Mouse (Mus musculus) heart, postnatal 0 days (tissue): Measurements from ENCODE around the gene Coro1c. TPM values are rescaled to one million over a fixed set of nuclear protein-coding genes. Genes with fewer than 3 reads are reported as not detected.
A peak's percentile ranks its signal among the peaks of the same experiment; 100 is the strongest.

Source experiments
- ATAC-seq: fragments of 200-750 bp; cut with Nextera tagmentation; 2 replicates; pipeline ENCODE4 v1.8.0; 2017; ENCODE audit warnings: low read depth, moderate number of reproducible peaks, moderate library complexity; ENCODE audit not compliant: insufficient read depth
- DNase-seq: peaks from one replicate; pipeline ENCODE4 v3.0.0-alpha.2; 2016; ENCODE audit warnings: low spot score
- H3K27ac ChIP-seq: fragments of 300-500 bp; sonication (generic); 2 replicates; pipeline ENCODE4 v1.5.1; 2014; ENCODE audit warnings: low read depth, mild to moderate bottlenecking
- H3K27me3 ChIP-seq: fragments of 300-500 bp; sonication (generic); 2 replicates; pipeline ENCODE4 v1.6.1; 2014; ENCODE audit warnings: low read length, mixed read lengths; ENCODE audit not compliant: control insufficient read depth, insufficient read depth
- H3K36me3 ChIP-seq: fragments of 300-500 bp; sonication (generic); replicated peaks from 2 replicates; pipeline ENCODE4 v1.6.1; 2014; ENCODE audit warnings: low read length, mixed read lengths; ENCODE audit not compliant: control insufficient read depth, insufficient read depth
- H3K4me1 ChIP-seq: fragments of 300-500 bp; sonication (generic); 2 replicates; pipeline ENCODE4 v1.6.1; 2014; ENCODE audit warnings: antibody characterized with exemption; ENCODE audit not compliant: control insufficient read depth, insufficient read depth
- H3K4me2 ChIP-seq: fragments of 300-500 bp; sonication (generic); 2 replicates; pipeline ENCODE4 v1.6.1; 2014; ENCODE audit warnings: low read depth, mild to moderate bottlenecking, low read length, moderate library complexity
- H3K4me3 ChIP-seq: fragments of 300-500 bp; sonication (generic); 2 replicates; pipeline ENCODE4 v1.5.1; 2014; ENCODE audit warnings: low read depth, low read length
- H3K9ac ChIP-seq: fragments of 300-500 bp; sonication (generic); replicated peaks from 2 replicates; pipeline ENCODE4 v1.6.1; 2014; ENCODE audit warnings: low read depth, low read length, mixed read lengths
- H3K9me3 ChIP-seq: fragments of 300-500 bp; sonication (generic); replicated peaks from 2 replicates; pipeline ENCODE4 v1.6.1; 2016; ENCODE audit warnings: low read length; ENCODE audit not compliant: control insufficient read depth
- CTCF ChIP-seq: IDR thresholded peaks from 2 replicates; pipeline ENCODE4 v1.5.1; 2016; ENCODE audit warnings: antibody characterized with exemption, control low read depth, low read depth
- EP300 ChIP-seq: IDR thresholded peaks from 2 replicates; pipeline ENCODE4 v1.6.1; 2016; ENCODE audit warnings: antibody characterized with exemption, low read depth
- WGBS: fragments of 180-500 bp; shearing (Covaris S2); extraction: QIAGEN DNeasy Blood & Tissue Kit; methylation state at CpG from one replicate; pipeline ENCODE4 v1.1.7; 2014; 5-methylcytosine and 5-hydroxymethylcytosine counted together
- polyA plus RNA-seq: library from polyadenylated mRNA; unstranded; fragments of >200 nt; fragmentation: Nextera tagmentation; extraction: Ambion mirVana; gene quantifications from 2 replicates; pipeline ENCODE4 v1.2.1, GENCODE M21; 2015
- total RNA-seq: library from RNA; depleted of rRNA; stranded (reverse); fragments of >200 nt; gene quantifications from 2 replicates; pipeline ENCODE4 v1.2.3, GENCODE M21; 2014; ENCODE audit warnings: low replicate concordance

Gene Coro1c
- total and polyA plus RNA-seq, 2 experiments from 2014 or later, result 46.6 to 78.2 TPM

- no peak overlapping the region for H3K27ac ChIP-seq
- H3K36me3 ChIP-seq, result no peaks in the 10 kb centered on the region
- H3K4me1 ChIP-seq, result peaks cover 13% of the 10 kb centered on the region
- H3K9me3 ChIP-seq, result no peaks in the 10 kb centered on the region
- ATAC-seq (no peak), DNase-seq (no peak)
- WGBS, result 69% methylated on average over 4 of the region's 4 CpGs
- peak; percentile 37 for TF ChIP-seq CTCF
- no peak for TF ChIP-seq EP300
- no peak overlapping the region for H3K4me2 ChIP-seq
- H3K27me3 ChIP-seq, result no peaks in the 10 kb centered on the region
- no peak overlapping the region for H3K4me3 ChIP-seq
- no peak overlapping the region for H3K9ac ChIP-seq
Measured at GRCm38 (mm10) chr5:113933480-113933879, 24.9 kb upstream of the Coro1c start.

GRCm38 (mm10) chr5:113932310-113932709 is 23.8 kb upstream of the Coro1c start:
- 0 out of 2 replicates have a peak, but pooled peaks cover 2% of the 10 kb centered on the region for H3K4me1 ChIP-seq
- ATAC-seq (no peak), DNase-seq (no peak)
- H3K27me3 ChIP-seq, result no peaks in the 10 kb centered on the region
- 72% methylated on average over 3 of the region's 3 CpGs for WGBS
- no peak overlapping the region for H3K27ac ChIP-seq
- TF ChIP-seq CTCF, result no peak
- TF ChIP-seq EP300, result no peak
- H3K36me3 ChIP-seq, result no peaks in the 10 kb centered on the region
- no peak overlapping the region for H3K4me3 ChIP-seq
- H3K9me3 ChIP-seq, result peaks cover 4% of the 10 kb centered on the region
- H3K9ac ChIP-seq, result no peak overlapping the region
- H3K4me2 ChIP-seq, result no peak overlapping the region

GRCm38 (mm10) chr5:113930648-113931609 is 22.4 kb upstream of the Coro1c start:
- Histone ChIP-seq H3K9ac (no peak overlapping the region; the same call in 1 of the 2 replicates), H3K36me3 (no peaks in the 10 kb centered on the region), H3K27me3 (no peaks in the 10 kb centered on the region), H3K4me1 (no peaks in the 10 kb centered on the region), H3K4me3 (no peak overlapping the region), H3K9me3 (peaks cover 4% of the 10 kb centered on the region), H3K27ac (peak overlapping the region; percentile 81), H3K4me2 (peak overlapping the region; percentile 35)
- no peak for TF ChIP-seq CTCF
- no peak for TF ChIP-seq EP300
- WGBS, result 25% methylated on average over 18 of the region's 18 CpGs
- DNase-seq (peak; percentile 80), ATAC-seq (peak; percentile 81)

- Histone ChIP-seq H3K36me3 (no peaks in the 10 kb centered on the region), H3K9me3 (peaks cover 4% of the 10 kb centered on the region), H3K9ac (no peak overlapping the region), H3K4me3 (no peak overlapping the region), H3K27me3 (no peaks in the 10 kb centered on the region), H3K4me1 (no peaks in the 10 kb centered on the region), H3K27ac (peak overlapping the region; percentile 66), H3K4me2 (peak overlapping the region; percentile 2; the same call in 1 of the 2 replicates)
- ATAC-seq (no peak), DNase-seq (no peak)
- 44% methylated on average over 10 of the region's 10 CpGs for WGBS
- TF ChIP-seq CTCF, result no peak
- TF ChIP-seq EP300, result no peak
Measured at GRCm38 (mm10) chr5:113929950-113930647, 21.5 kb upstream of the Coro1c start.

GRCm38 (mm10) chr5:113929526-113929925 is 21.0 kb upstream of the Coro1c start:
- no peak for DNase-seq
- Histone ChIP-seq H3K27ac (peak overlapping the region; percentile 66; the same call in 1 of the 2 replicates), H3K9ac (no peak overlapping the region), H3K27me3 (no peaks in the 10 kb centered on the region), H3K4me3 (no peak overlapping the region), H3K4me1 (no peaks in the 10 kb centered on the region), H3K36me3 (no peaks in the 10 kb centered on the region), H3K9me3 (peaks cover 4% of the 10 kb centered on the region), H3K4me2 (peak overlapping the region; percentile 2; the same call in 1 of the 2 replicates)
- 61% methylated on average over 10 of the region's 10 CpGs for WGBS
- no peak for ATAC-seq
- TF ChIP-seq CTCF (no peak), EP300 (no peak)
